Mouse (Mus musculus) brain, embryonic 14.5 days (tissue): Measurements from ENCODE around the gene Ccl4.

Experiments
- CTCF ChIP-seq: fragments of 200-500 bp; IDR thresholded peaks from 2 replicates; pipeline ENCODE4 v1.5.1; 2012; ENCODE audit warnings: inconsistent platforms, mild to moderate bottlenecking, moderate library complexity, borderline replicate concordance; ENCODE audit not compliant: insufficient read depth, insufficient read length; ENCODE audit errors: extremely low read depth
- POLR2A ChIP-seq: fragments of 200-500 bp; IDR thresholded peaks from 2 replicates; pipeline ENCODE4 v1.6.1; 2012; ENCODE audit warnings: mild to moderate bottlenecking, inconsistent platforms, borderline replicate concordance; ENCODE audit not compliant: poor library complexity, insufficient read depth, insufficient read length, severe bottlenecking; ENCODE audit errors: extremely low read depth

DNA sequence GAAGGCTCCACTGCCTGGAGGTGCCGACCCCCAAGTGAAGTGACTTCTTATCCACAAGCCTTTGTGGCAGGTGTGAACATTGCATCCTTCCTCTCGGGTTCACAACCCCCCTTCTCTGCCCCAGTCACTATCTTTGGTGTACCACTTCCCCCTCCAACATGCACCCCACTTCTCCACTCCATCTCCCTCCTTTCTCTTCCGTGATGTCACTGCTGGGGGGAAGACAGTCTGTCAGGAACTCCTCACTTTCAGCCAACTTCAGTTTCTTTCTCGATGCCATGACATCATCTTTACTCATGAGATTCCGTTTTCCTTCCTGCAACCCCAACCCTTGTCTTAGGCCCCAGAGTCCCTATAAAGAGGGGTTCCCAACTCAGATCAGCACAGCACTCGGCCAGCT is at the start of gene Ccl4:
- TF ChIP-seq CTCF (no peak), POLR2A (no peak)
